Mouse (Mus musculus) erythroblast, embryonic 14.5 days (primary cell): ENCODE data around the gene Igf2bp3.

Experiments used
- GATA1 ChIP-seq: IDR thresholded peaks from 2 replicates; pipeline ENCODE4 v1.6.1; 2012; ENCODE audit warnings: low read length, inconsistent platforms, mixed read lengths
- TAL1 ChIP-seq: IDR thresholded peaks from 3 replicates; pipeline ENCODE4 v1.6.1; 2012; ENCODE audit warnings: low read length, inconsistent platforms, mixed read lengths

DNA sequence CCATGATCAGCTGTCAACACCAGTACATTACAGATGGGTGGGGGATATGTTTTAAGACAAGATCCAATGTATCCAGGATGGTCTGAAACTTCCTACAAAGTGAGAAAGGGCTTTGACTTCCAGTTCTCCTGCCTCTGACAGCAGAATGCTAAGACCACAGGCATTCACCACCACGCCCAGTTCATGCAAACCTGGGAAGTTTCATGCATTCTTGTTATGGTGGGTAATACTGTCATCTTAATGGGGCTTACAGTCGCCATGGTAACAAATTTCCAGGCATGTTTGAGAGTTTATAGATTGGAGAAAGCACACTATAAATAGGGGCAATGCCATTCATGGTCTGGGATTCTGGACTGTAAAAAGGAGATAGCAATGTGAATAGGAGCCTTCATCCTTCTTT, 105.6 kb downstream of the Igf2bp3 start:
- no peak for TF ChIP-seq TAL1
- TF ChIP-seq GATA1, result no peak
